Mouse (Mus musculus): Measurements from ENCODE around the gene Ifi35. TPM values are rescaled to one million over a fixed set of nuclear protein-coding genes. Genes with fewer than 3 reads are reported as not detected.

The Ifi35 gene
- polyA plus RNA-seq (2015; fragmentation: Nextera tagmentation; extraction: Ambion mirVana): 26.3 and 26.8 TPM in 2 replicates

GRCm38 (mm10) chr11:101448274-101448746 lies at the start of gene Ifi35:
Gene Ifi35 (plus strand): TSS chr11:101448407.
- peak; percentile 87 for ATAC-seq (ENCODE audit: insufficient read depth, low FRiP score)
- Histone ChIP-seq H3K4me1 (ENCODE audit: control insufficient read depth, insufficient read depth, low read length) (peaks cover 21% of the 10 kb centered on the region), H3K27me3 (ENCODE audit: control insufficient read depth, insufficient read depth, low read length) (no peaks in the 10 kb centered on the region), H3K9ac (ENCODE audit: low read length) (peak within 1 kb of the TSS; percentile 68), H3K36me3 (ENCODE audit: control insufficient read depth, insufficient read depth, low read length) (peaks cover 15% of the 10 kb centered on the region), H3K4me2 (ENCODE audit: low read depth, low read length) (peak within 1 kb of the TSS; percentile 57), H3K9me3 (replicated peaks; ENCODE audit: control insufficient read depth, low read length) (no peaks in the 10 kb centered on the region), H3K4me3 (replicated peaks; ENCODE audit: low read length) (peak within 1 kb of the TSS; percentile 54), H3K27ac (ENCODE audit: low read length) (peak within 1 kb of the TSS; percentile 78)
- WGBS: 11% methylated on average over 10 of the region's 10 CpGs

DNA sequence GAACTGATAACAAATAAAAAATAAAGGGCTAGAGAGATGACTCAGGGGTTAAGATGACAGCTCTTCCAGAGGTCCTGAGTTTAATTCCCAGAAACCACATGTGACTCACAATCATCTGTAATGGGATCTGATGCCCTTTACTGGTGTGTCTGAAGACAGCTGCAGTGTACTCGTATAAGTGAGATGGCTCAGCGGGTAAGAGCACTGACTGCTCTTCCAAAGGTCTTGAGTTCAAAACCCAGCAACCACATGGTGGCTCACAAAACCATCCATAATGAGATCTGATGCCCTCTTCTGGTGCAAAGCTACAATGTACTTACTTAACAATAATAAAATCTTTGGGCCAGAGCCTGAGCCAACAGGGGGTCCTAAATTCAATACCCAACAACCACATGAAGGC lies 32.9 kb upstream of the Ifi35 start:
- Histone ChIP-seq H3K27me3 (ENCODE audit: control insufficient read depth, insufficient read depth, low read length) (no peaks in the 10 kb centered on the region), H3K4me3 (replicated peaks; ENCODE audit: low read length) (no peak overlapping the region), H3K27ac (ENCODE audit: low read length) (no peak overlapping the region), H3K4me1 (ENCODE audit: control insufficient read depth, insufficient read depth, low read length) (peaks cover 4% of the 10 kb centered on the region; the same call in 1 of the 2 replicates), H3K36me3 (ENCODE audit: control insufficient read depth, insufficient read depth, low read length) (0 out of 2 replicates have a peak, but pooled peaks cover 7% of the 10 kb centered on the region), H3K9ac (ENCODE audit: low read length) (no peak overlapping the region), H3K9me3 (replicated peaks; ENCODE audit: control insufficient read depth, low read length) (no peaks in the 10 kb centered on the region), H3K4me2 (ENCODE audit: low read depth, low read length) (no peak overlapping the region)
- 88% methylated on average over 2 of the region's 2 CpGs for WGBS
- no peak for ATAC-seq (ENCODE audit: insufficient read depth, low FRiP score)

DNA sequence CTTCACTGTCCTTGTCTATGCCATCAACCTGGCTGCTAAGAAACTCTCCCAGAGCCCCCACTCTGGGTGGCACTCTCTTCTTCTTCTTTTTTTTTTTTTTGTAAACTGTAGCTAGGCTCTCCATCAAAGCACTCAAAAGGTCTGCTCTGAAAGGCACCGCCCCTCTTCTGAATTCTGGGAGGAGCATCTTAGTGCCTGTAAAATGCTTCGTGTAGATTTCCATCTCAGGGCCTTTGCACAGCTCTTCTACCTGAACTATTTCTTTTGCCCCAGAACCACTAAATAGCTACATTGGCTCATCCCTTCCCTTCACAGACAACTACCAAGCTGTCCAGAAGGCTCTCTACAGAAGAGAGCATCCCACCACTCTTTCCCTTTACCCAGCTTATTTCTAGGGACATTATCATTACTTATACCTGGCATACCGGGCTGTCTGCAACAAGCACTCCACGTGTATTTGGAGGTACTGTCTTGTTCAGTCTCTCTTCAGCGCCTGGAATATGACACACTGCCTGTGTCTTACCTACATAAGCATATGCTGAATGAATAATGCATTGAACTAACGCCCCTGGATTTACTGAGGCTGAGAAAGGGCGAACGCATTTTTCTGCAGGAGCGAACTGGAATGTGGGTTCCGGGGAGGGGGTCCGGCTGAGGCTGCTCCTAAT lies 31.6 kb upstream of the Ifi35 start:
- H3K9me3 ChIP-seq (replicated peaks; ENCODE audit: control insufficient read depth, low read length): no peaks in the 10 kb centered on the region
- H3K4me1 ChIP-seq (ENCODE audit: control insufficient read depth, insufficient read depth, low read length): peaks cover 4% of the 10 kb centered on the region; the same call in 1 of the 2 replicates
- peak overlapping the region; percentile 83 for H3K9ac ChIP-seq (ENCODE audit: low read length)
- peak overlapping the region; percentile 48; the same call in 1 of the 2 replicates for H3K27ac ChIP-seq (ENCODE audit: low read length)
- ATAC-seq (ENCODE audit: insufficient read depth, low FRiP score): peak; percentile 38
- peak overlapping the region; percentile 76 for H3K4me3 ChIP-seq (replicated peaks; ENCODE audit: low read length)
- H3K36me3 ChIP-seq (ENCODE audit: control insufficient read depth, insufficient read depth, low read length): no peaks in the 10 kb centered on the region
- no peaks in the 10 kb centered on the region for H3K27me3 ChIP-seq (ENCODE audit: control insufficient read depth, insufficient read depth, low read length)
- peak overlapping the region; percentile 92 for H3K4me2 ChIP-seq (ENCODE audit: low read depth, low read length)
- 2% methylated on average over 11 of the region's 11 CpGs for WGBS

DNA sequence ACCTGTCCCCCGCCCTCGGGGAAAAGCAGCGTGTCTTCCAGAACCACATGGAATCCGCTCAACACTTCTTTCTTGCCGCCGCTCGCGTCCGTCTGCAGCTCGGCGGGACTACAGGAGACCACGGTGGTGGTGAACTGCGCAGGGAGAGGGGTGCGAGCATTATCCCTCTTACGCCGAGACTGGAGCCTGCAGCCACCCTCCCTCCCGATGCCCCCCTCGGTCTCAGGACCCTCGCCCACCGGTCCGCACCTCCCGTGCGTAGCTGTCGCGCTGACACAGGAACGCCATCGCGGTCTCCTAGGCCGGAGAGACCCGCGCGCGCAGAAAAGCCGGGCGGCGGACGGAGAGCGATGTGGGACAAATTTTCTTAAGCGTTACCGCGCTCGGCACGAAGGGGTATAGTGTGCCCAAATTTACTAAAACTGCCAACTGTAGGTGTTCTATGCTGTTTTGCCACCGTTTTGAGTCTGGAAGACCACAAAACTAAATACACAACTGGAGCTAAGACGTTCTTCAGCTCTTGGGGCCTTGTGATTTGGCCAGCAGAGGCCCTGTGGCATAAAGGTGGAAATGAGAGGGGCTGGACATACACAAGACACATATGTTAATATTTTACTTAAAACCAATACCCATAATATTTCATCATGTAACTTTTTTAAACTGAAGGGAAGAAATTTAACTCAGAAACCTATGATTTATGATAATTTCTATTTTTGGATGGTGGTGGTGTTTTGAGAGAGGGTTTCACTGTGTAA lies 30.9 kb upstream of the Ifi35 start, which contains the start of gene Aarsd1:
Gene Aarsd1 (minus strand): TSS at position 515 of the 755 bp plus-strand sequence.
- no peaks in the 10 kb centered on the region for H3K9me3 ChIP-seq (replicated peaks; ENCODE audit: control insufficient read depth, low read length)
- H3K4me2 ChIP-seq (ENCODE audit: low read depth, low read length): peak within 1 kb of the TSS; percentile 92
- WGBS: under 1% methylated on average over 45 of the region's 45 CpGs
- H3K36me3 ChIP-seq (ENCODE audit: control insufficient read depth, insufficient read depth, low read length): no peaks in the 10 kb centered on the region
- peak within 1 kb of the TSS; percentile 83 for H3K9ac ChIP-seq (ENCODE audit: low read length)
- H3K4me1 ChIP-seq (ENCODE audit: control insufficient read depth, insufficient read depth, low read length): peaks cover 4% of the 10 kb centered on the region; the same call in 1 of the 2 replicates
- peak within 1 kb of the TSS; percentile 76 for H3K4me3 ChIP-seq (replicated peaks; ENCODE audit: low read length)
- H3K27ac ChIP-seq (ENCODE audit: low read length): peak within 1 kb of the TSS; percentile 48; the same call in 1 of the 2 replicates
- H3K27me3 ChIP-seq (ENCODE audit: control insufficient read depth, insufficient read depth, low read length): no peaks in the 10 kb centered on the region
- ATAC-seq (ENCODE audit: insufficient read depth, low FRiP score): peak; percentile 76

DNA sequence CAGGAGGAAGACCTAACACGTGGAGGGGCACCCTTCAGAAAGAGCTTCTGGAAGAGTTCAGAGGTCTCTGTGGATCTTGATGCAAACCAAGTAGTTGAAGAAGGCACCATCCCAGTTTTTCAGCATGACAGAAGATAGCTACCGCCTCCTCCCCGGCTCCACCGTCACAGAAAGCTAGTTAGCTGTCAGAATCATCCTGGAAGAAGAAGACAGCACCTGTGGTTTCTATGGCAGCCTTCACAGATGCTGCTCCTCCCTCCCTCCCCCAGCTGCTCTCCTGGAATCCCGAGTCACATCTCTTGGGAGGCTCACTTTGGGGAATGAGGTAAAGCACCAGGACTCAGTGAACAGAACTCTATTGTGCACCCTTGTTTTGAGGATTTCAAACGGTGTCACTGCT lies 29.2 kb upstream of the Ifi35 start:
- H3K27me3 ChIP-seq (ENCODE audit: control insufficient read depth, insufficient read depth, low read length): no peaks in the 10 kb centered on the region
- H3K27ac ChIP-seq (ENCODE audit: low read length): no peak overlapping the region
- H3K9me3 ChIP-seq (replicated peaks; ENCODE audit: control insufficient read depth, low read length): no peaks in the 10 kb centered on the region
- no peak overlapping the region for H3K4me3 ChIP-seq (replicated peaks; ENCODE audit: low read length)
- no peaks in the 10 kb centered on the region for H3K36me3 ChIP-seq (ENCODE audit: control insufficient read depth, insufficient read depth, low read length)
- no peak for ATAC-seq (ENCODE audit: insufficient read depth, low FRiP score)
- no peak overlapping the region for H3K9ac ChIP-seq (ENCODE audit: low read length)
- no peak overlapping the region for H3K4me2 ChIP-seq (ENCODE audit: low read depth, low read length)
- peaks cover 9% of the 10 kb centered on the region; the same call in 1 of the 2 replicates for H3K4me1 ChIP-seq (ENCODE audit: control insufficient read depth, insufficient read depth, low read length)
- WGBS: 63% methylated on average over 6 of the region's 6 CpGs

DNA sequence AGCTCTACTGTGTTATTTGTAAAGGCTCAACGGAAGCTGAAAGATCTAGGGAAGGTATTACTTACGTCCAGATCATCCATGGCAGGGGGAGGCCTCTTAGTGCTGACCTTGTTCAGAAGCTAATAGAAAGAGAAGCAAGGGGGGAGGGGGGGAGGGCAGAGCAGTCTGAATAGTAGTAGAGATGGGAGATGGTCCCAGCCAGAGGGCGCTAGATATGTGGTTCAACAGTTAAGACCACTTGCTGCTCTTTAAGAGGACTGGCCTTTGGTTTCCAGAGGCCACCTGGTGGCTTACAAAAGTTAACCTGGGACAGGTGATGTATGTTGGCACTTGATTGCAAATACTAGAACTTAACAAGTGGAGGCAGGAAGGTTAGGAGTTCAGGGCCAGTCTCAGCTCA lies 28.6 kb upstream of the Ifi35 start:
- Histone ChIP-seq H3K4me2 (ENCODE audit: low read depth, low read length) (no peak overlapping the region), H3K27ac (ENCODE audit: low read length) (no peak overlapping the region), H3K9ac (ENCODE audit: low read length) (no peak overlapping the region), H3K4me3 (replicated peaks; ENCODE audit: low read length) (no peak overlapping the region), H3K4me1 (ENCODE audit: control insufficient read depth, insufficient read depth, low read length) (peaks cover 14% of the 10 kb centered on the region; the same call in 1 of the 2 replicates), H3K27me3 (ENCODE audit: control insufficient read depth, insufficient read depth, low read length) (no peaks in the 10 kb centered on the region), H3K36me3 (ENCODE audit: control insufficient read depth, insufficient read depth, low read length) (no peaks in the 10 kb centered on the region), H3K9me3 (replicated peaks; ENCODE audit: control insufficient read depth, low read length) (no peaks in the 10 kb centered on the region)
- no peak for ATAC-seq (ENCODE audit: insufficient read depth, low FRiP score)
- WGBS: 39% methylated on average over 3 of the region's 3 CpGs

DNA sequence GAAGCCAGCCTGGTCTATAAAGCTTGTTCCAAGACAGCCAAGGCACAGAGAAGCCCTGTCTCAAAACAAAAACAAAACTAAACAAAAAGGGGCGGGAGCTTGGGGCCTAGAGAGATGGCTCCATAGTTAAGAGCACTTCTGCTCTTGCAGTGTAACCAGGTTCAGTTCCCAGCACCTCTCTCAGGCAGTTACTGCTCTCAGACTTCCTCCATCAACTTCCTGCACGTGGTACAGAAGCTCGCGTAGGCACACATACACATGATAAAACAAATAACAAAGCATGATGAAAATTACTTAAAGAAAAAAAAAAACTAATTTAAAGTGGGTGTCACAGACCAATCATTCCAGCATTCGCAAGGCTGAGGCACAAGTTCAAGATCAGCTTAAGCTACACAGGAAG lies 28.1 kb upstream of the Ifi35 start:
- Histone ChIP-seq H3K4me3 (replicated peaks; ENCODE audit: low read length) (no peak overlapping the region), H3K4me2 (ENCODE audit: low read depth, low read length) (no peak overlapping the region), H3K36me3 (ENCODE audit: control insufficient read depth, insufficient read depth, low read length) (no peaks in the 10 kb centered on the region), H3K9ac (ENCODE audit: low read length) (no peak overlapping the region), H3K9me3 (replicated peaks; ENCODE audit: control insufficient read depth, low read length) (no peaks in the 10 kb centered on the region), H3K27me3 (ENCODE audit: control insufficient read depth, insufficient read depth, low read length) (no peaks in the 10 kb centered on the region), H3K27ac (ENCODE audit: low read length) (no peak overlapping the region), H3K4me1 (ENCODE audit: control insufficient read depth, insufficient read depth, low read length) (peaks cover 14% of the 10 kb centered on the region; the same call in 1 of the 2 replicates)
- WGBS: 86% methylated on average over 5 of the region's 5 CpGs
- ATAC-seq (ENCODE audit: insufficient read depth, low FRiP score): no peak

DNA sequence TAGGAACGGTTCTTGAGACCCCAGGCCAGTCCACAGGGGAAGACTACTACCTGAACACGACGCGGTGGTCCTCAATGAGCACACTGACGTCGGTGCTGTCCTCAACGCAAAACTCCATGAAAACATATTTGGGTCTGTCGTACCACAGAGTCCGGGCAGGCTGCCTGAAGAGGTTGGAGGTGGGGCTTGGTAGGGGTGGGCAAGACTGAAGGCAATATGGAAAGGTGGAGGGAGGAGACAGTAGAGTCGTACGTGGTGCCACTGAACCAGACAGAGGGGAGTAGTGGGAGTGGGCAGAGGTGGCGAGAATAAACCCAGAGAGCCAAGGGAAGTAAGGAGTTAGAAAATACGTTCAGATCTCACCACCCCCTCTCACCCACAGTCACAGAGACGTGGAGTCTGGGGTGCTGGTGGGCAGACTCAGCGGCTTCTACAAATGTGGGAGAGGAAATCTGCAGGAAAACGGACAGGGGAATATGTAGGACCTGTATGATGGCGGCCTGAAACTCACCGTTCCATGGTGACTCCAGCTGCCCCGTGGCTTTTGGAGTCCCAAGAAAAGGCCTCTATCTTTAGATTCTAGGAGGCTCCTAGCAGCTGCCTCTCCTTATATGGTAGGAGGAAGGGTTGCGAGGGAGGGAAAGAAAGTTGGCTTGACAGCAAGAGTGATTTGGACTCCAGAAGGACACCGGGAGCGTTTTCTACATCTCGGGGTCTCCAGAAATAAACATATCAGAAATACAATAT lies 23.9 kb upstream of the Ifi35 start, which contains the start of gene Gm27029:
Gene Gm27029 (minus strand): TSS at position 692 of the 747 bp plus-strand sequence.
- 4% methylated on average over 23 of the region's 23 CpGs for WGBS
- peaks cover 22% of the 10 kb centered on the region for H3K4me1 ChIP-seq (ENCODE audit: control insufficient read depth, insufficient read depth, low read length)
- peak within 1 kb of the TSS; percentile 91 for H3K9ac ChIP-seq (ENCODE audit: low read length)
- peak; percentile 72 for ATAC-seq (ENCODE audit: insufficient read depth, low FRiP score)
- no peaks in the 10 kb centered on the region for H3K27me3 ChIP-seq (ENCODE audit: control insufficient read depth, insufficient read depth, low read length)
- no peaks in the 10 kb centered on the region for H3K9me3 ChIP-seq (replicated peaks; ENCODE audit: control insufficient read depth, low read length)
- H3K27ac ChIP-seq (ENCODE audit: low read length): peak within 1 kb of the TSS; percentile 92
- H3K4me2 ChIP-seq (ENCODE audit: low read depth, low read length): peak within 1 kb of the TSS; percentile 96
- H3K36me3 ChIP-seq (ENCODE audit: control insufficient read depth, insufficient read depth, low read length): no peaks in the 10 kb centered on the region
- H3K4me3 ChIP-seq (replicated peaks; ENCODE audit: low read length): peak within 1 kb of the TSS; percentile 98

Measured in stomach, embryonic 16.5 days (tissue).